ENCODE assay signal across 8 mouse cellular contexts in the genomic region with DNA sequence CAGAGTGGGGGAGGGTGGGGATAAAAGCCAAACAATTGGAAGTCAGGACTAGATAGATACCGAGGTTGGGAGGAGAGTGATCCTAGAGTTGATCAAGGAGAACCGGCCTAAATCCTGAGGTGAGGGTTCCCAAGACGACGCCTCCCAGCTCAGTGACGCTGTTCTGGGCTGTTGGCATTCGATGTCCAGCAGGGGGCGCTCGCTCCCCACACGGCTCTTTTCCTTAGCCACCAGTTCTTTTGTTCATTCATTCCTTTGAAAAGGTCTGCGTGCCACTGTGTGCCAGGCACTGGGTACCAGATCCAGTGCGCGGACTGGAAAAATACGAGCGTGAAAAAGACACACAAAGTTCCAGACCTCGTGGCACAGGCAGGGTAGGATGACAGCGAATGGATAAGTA. TPM values are rescaled to one million over a fixed set of nuclear protein-coding genes. Genes with fewer than 3 reads are reported as not detected.
DNase-seq lines count a peak whose midpoint lies in the region; ATAC-seq and TF ChIP-seq lines count a peak whose summit lies in the region.

No protein-coding gene starts in this region.

- H3K27ac ChIP-seq in kidney, adult 2 months (ENCODE audit: insufficient read depth, low read depth, low read length): no peak overlapping the region
- H3K27ac ChIP-seq in midbrain, embryonic 15.5 days: 0 out of 2 replicates have a peak overlapping the region, but pooled peaks have one; percentile 34

- H3K4me3 ChIP-seq in kidney, adult 2 months (ENCODE audit: insufficient read depth, low read depth, low read length): no peak overlapping the region
- H3K4me3 ChIP-seq in midbrain, embryonic 15.5 days: no peak overlapping the region

- H3K4me2 ChIP-seq in midbrain, embryonic 15.5 days: peak overlapping the region; percentile 29; the same call in 1 of the 2 replicates

- no peaks in the 10 kb centered on the region for H3K27me3 ChIP-seq in kidney, adult 2 months (replicated peaks; ENCODE audit: control insufficient read depth, insufficient read depth, low read length)
- H3K27me3 ChIP-seq in midbrain, embryonic 15.5 days (replicated peaks): no peaks in the 10 kb centered on the region

- H3K36me3 ChIP-seq in kidney, adult 2 months (ENCODE audit: control insufficient read depth, insufficient read depth, low read length): no peaks in the 10 kb centered on the region
- no peaks in the 10 kb centered on the region for H3K36me3 ChIP-seq in midbrain, embryonic 15.5 days (replicated peaks)

- peak; percentile 50 to 85 for DNase-seq in heart, adult 18-20 months
- DNase-seq in heart, postnatal 25 days (ENCODE audit: low spot score): no peak
- peak; percentile 84 for DNase-seq in gastrocnemius, postnatal 10 days
- DNase-seq in kidney, adult 2 months: peak; percentile 77
- DNase-seq in left cerebral cortex, postnatal 36 days (ENCODE audit: low spot score in 2 of 2): peak; percentile 72 to 78
- DNase-seq in spleen, adult 18-20 months: peak; percentile 55 to 83

- intact Hi-C loops in heart, postnatal 25 days (cut with DNase I): loop anchor here (5.0 kb wide), 3 partner anchors 51 to 256 kb away; no protein-coding TSS in a partner anchor
- intact Hi-C loops in left cerebral cortex, postnatal 36 days (cut with DNase I): loop anchor here (2.0 to 10.0 kb wide), 3 partner anchors 41 to 89 kb away; a partner anchor contains a TSS

- WGBS in kidney, adult 2 months: 4% methylated on average over 16 of the region's 16 CpGs
- WGBS in midbrain, embryonic 15.5 days: 3% methylated on average over 16 of the region's 16 CpGs

- TF ChIP-seq CTCF in kidney, adult 2 months (conservative IDR thresholded peaks at IDR 0.05; ENCODE audit: insufficient read depth, insufficient read length, low read depth, low read length): peak; percentile 88

- ATAC-seq in common myeloid progenitor, adult 5-6 weeks (replicated peaks; ENCODE audit: low read depth, poor library complexity, severe bottlenecking): peak; percentile 76
- ATAC-seq in midbrain, embryonic 15.5 days (replicated peaks): no peak

- H3K4me1 ChIP-seq in kidney, adult 2 months (ENCODE audit: control insufficient read depth, insufficient read depth, low read length): no peaks in the 10 kb centered on the region
- H3K4me1 ChIP-seq in midbrain, embryonic 15.5 days: peaks cover 3% of the 10 kb centered on the region; the same call in 1 of the 2 replicates

- no peak for TF ChIP-seq POLR2A in kidney, adult 2 months (IDR thresholded peaks at IDR 0.05; ENCODE audit: low read depth, low read length)

- no peaks in the 10 kb centered on the region for H3K9me3 ChIP-seq in midbrain, embryonic 15.5 days

- H3K9ac ChIP-seq in midbrain, embryonic 15.5 days: no peak overlapping the region

RNA-seq across cellular contexts. Expression of a gene that starts 17.3 kb away (rescaled TPM):
- total RNA-seq in heart, adult 18-20 months (2021): not detected
- not detected for total RNA-seq in heart, postnatal 25 days (2021)
- 0.18 TPM in 1 of 2 replicates, not detected in the other for total RNA-seq in common myeloid progenitor, adult 5-6 weeks (2017)
- 1 to 10 TPM; 1.7 to 2.8 TPM for total RNA-seq in gastrocnemius, postnatal 10 days (2021)
- polyA plus RNA-seq in kidney, adult 2 months (2012; rRNA removed): not detected in 2 replicates
- total RNA-seq in left cerebral cortex, postnatal 36 days (2021): not detected
- 0.27 and 0.64 TPM in 2 replicates for polyA plus RNA-seq in midbrain, embryonic 15.5 days (2015; fragmentation: Nextera tagmentation; extraction: Ambion mirVana)

RNA-seq across cellular contexts. Expression of a gene that starts 17.7 kb away (rescaled TPM):
- not detected for total RNA-seq in heart, adult 18-20 months (2021)
- not detected for total RNA-seq in heart, postnatal 25 days (2021)
- total RNA-seq in common myeloid progenitor, adult 5-6 weeks (2017): not detected in 2 replicates
- total RNA-seq in gastrocnemius, postnatal 10 days (2021): not detected
- 0.52 and 0.81 TPM in 2 replicates for polyA plus RNA-seq in kidney, adult 2 months (2012; rRNA removed)
- not detected for total RNA-seq in left cerebral cortex, postnatal 36 days (2021)
- not detected in 2 replicates for polyA plus RNA-seq in midbrain, embryonic 15.5 days (2015; fragmentation: Nextera tagmentation; extraction: Ambion mirVana)

RNA-seq across cellular contexts. Expression of a gene that starts 24.7 kb away (rescaled TPM):
- under 1 TPM in 1 of 2 experiments, not detected in 1; 0.08 TPM for total RNA-seq in heart, adult 18-20 months (2021)
- total RNA-seq in heart, postnatal 25 days (2021): not detected
- total RNA-seq in common myeloid progenitor, adult 5-6 weeks (2017): not detected in 2 replicates
- total RNA-seq in gastrocnemius, postnatal 10 days (2021): not detected
- polyA plus RNA-seq in kidney, adult 2 months (2012; rRNA removed): 0.69 and 1.0 TPM in 2 replicates
- 1 to 10 TPM; 3.5 to 4.2 TPM for total RNA-seq in left cerebral cortex, postnatal 36 days (2021)
- polyA plus RNA-seq in midbrain, embryonic 15.5 days (2015; fragmentation: Nextera tagmentation; extraction: Ambion mirVana): 2.4 and 4.2 TPM in 2 replicates

RNA-seq across cellular contexts. Expression of a gene that starts 35.2 kb away (rescaled TPM):
- 10 to 100 TPM; 29.9 to 31.9 TPM for total RNA-seq in heart, adult 18-20 months (2021)
- total RNA-seq in heart, postnatal 25 days (2021): 10 to 100 TPM; 26.4 to 30.1 TPM
- total RNA-seq in common myeloid progenitor, adult 5-6 weeks (2017): 13.2 and 21.0 TPM in 2 replicates
- total RNA-seq in gastrocnemius, postnatal 10 days (2021): 10 to 100 TPM; 16.7 to 17.5 TPM
- 32.0 and 37.0 TPM in 2 replicates for polyA plus RNA-seq in kidney, adult 2 months (2012; rRNA removed)
- 10 to 100 TPM; 61.9 to 63.3 TPM for total RNA-seq in left cerebral cortex, postnatal 36 days (2021)
- 45.9 and 48.2 TPM in 2 replicates for polyA plus RNA-seq in midbrain, embryonic 15.5 days (2015; fragmentation: Nextera tagmentation; extraction: Ambion mirVana)

RNA-seq across cellular contexts. Expression of a gene that starts 58.9 kb away (rescaled TPM):
- 10 to 100 TPM in 1 of 2 experiments, 1 to 10 TPM in 1; 5.8 to 20.9 TPM for total RNA-seq in heart, adult 18-20 months (2021)
- 1 to 10 TPM; 3.6 to 4.5 TPM for total RNA-seq in heart, postnatal 25 days (2021)
- total RNA-seq in common myeloid progenitor, adult 5-6 weeks (2017): 215 and 234 TPM in 2 replicates
- total RNA-seq in gastrocnemius, postnatal 10 days (2021): 1 to 10 TPM in 1 of 2 experiments, under 1 TPM in 1; 0.70 to 2.1 TPM
- polyA plus RNA-seq in kidney, adult 2 months (2012; rRNA removed): 14.8 and 65.1 TPM in 2 replicates
- 1 to 10 TPM; 1.4 to 2.7 TPM for total RNA-seq in left cerebral cortex, postnatal 36 days (2021)
- 2.1 and 2.8 TPM in 2 replicates for polyA plus RNA-seq in midbrain, embryonic 15.5 days (2015; fragmentation: Nextera tagmentation; extraction: Ambion mirVana)
